Mouse (Mus musculus) stomach, embryonic 14.5 days (tissue): Measurements from ENCODE around the gene Hnrnpu. TPM values are rescaled to one million over a fixed set of nuclear protein-coding genes. Genes with fewer than 3 reads are reported as not detected.

Source experiments
- ATAC-seq: fragments of 200-750 bp; cut with Nextera tagmentation; 2 replicates; pipeline ENCODE4 v1.8.0; 2017; ENCODE audit warnings: low read depth, moderate TSS enrichment; ENCODE audit not compliant: insufficient number of reproducible peaks, insufficient read depth, low FRiP score
- H3K27ac ChIP-seq: fragments of 300-500 bp; sonication (generic); 2 replicates; pipeline ENCODE4 v1.5.1; 2014; ENCODE audit warnings: mild to moderate bottlenecking, low read length, moderate library complexity, mixed read lengths
- H3K27me3 ChIP-seq: fragments of 300-500 bp; sonication (generic); 2 replicates; pipeline ENCODE4 v1.6.1; 2014; ENCODE audit warnings: low read length, control low read depth, mixed read lengths; ENCODE audit not compliant: control insufficient read depth, insufficient read depth
- H3K36me3 ChIP-seq: fragments of 300-500 bp; sonication (generic); 2 replicates; pipeline ENCODE4 v1.6.1; 2014; ENCODE audit warnings: mild to moderate bottlenecking, control low read depth, low read length, moderate library complexity, mixed read lengths; ENCODE audit not compliant: control insufficient read depth, insufficient read depth
- H3K4me1 ChIP-seq: fragments of 300-500 bp; sonication (generic); 2 replicates; pipeline ENCODE4 v1.6.1; 2014; ENCODE audit warnings: low read length, control low read depth, mixed read lengths; ENCODE audit not compliant: control insufficient read depth, insufficient read depth
- H3K4me2 ChIP-seq: fragments of 300-500 bp; sonication (generic); replicated peaks from 2 replicates; pipeline ENCODE4 v1.6.1; 2014; ENCODE audit warnings: low read depth, low read length, control low read depth
- H3K4me3 ChIP-seq: fragments of 300-500 bp; sonication (generic); 2 replicates; pipeline ENCODE4 v1.5.1; 2014; ENCODE audit warnings: low read depth, low read length, control low read depth
- H3K9ac ChIP-seq: fragments of 300-500 bp; sonication (generic); replicated peaks from 2 replicates; pipeline ENCODE4 v1.6.1; 2014; ENCODE audit warnings: low read depth, mild to moderate bottlenecking, control low read depth, low read length, moderate library complexity, mixed read lengths
- H3K9me3 ChIP-seq: fragments of 300-500 bp; sonication (generic); 2 replicates; pipeline ENCODE4 v1.6.1; 2016; ENCODE audit warnings: low read depth, low read length, control low read depth; ENCODE audit not compliant: control insufficient read depth
- WGBS: fragments of 180-500 bp; shearing (Covaris S2); extraction: QIAGEN DNeasy Blood & Tissue Kit; methylation state at CpG from one replicate; pipeline ENCODE4 v1.1.7; 2014; 5-methylcytosine and 5-hydroxymethylcytosine counted together
- polyA plus RNA-seq: library from polyadenylated mRNA; unstranded; fragments of >200 nt; fragmentation: Nextera tagmentation; extraction: Ambion mirVana; gene quantifications from 2 replicates; pipeline ENCODE4 v1.2.1, GENCODE M21; 2014

Hnrnpu gene
- polyA plus RNA-seq, 1 experiment from 2014 or later = 364 TPM

GRCm38 (mm10) chr1:178368548-178369271, 31.1 kb upstream of the Hnrnpu start:
- H3K36me3 ChIP-seq = no peaks in the 10 kb centered on the region
- ATAC-seq = peak; percentile 94

GRCm38 (mm10) chr1:178368121-178368520, 30.5 kb upstream of the Hnrnpu start:
- 61% methylated on average over 6 of the region's 6 CpGs for WGBS
- no peak overlapping the region for H3K9ac ChIP-seq
- H3K36me3 ChIP-seq = no peaks in the 10 kb centered on the region
- ATAC-seq = no peak
- H3K9me3 ChIP-seq = no peaks in the 10 kb centered on the region
- H3K27me3 ChIP-seq = no peaks in the 10 kb centered on the region
- no peak overlapping the region for H3K4me3 ChIP-seq
- no peak overlapping the region; the same call in 1 of the 2 replicates for H3K4me2 ChIP-seq
- no peak overlapping the region for H3K27ac ChIP-seq
- H3K4me1 ChIP-seq = no peaks in the 10 kb centered on the region

More at GRCm38 (mm10) chr1:178368548-178369271, 31.1 kb upstream of the Hnrnpu start:
- no peaks in the 10 kb centered on the region for H3K4me1 ChIP-seq
- H3K9me3 ChIP-seq = no peaks in the 10 kb centered on the region
- H3K4me2 ChIP-seq = peak overlapping the region; percentile 70
- H3K27ac ChIP-seq = peak overlapping the region; percentile 63; the same call in 1 of the 2 replicates
- 2% methylated on average over 36 of the region's 36 CpGs for WGBS
- peak overlapping the region; percentile 11; the same call in 1 of the 2 replicates for H3K9ac ChIP-seq
- H3K27me3 ChIP-seq = no peaks in the 10 kb centered on the region
- H3K4me3 ChIP-seq = peak overlapping the region; percentile 42

GRCm38 (mm10) chr1:178365171-178365570, 27.6 kb upstream of the Hnrnpu start:
- Histone ChIP-seq H3K4me2 (no peak overlapping the region), H3K27me3 (no peaks in the 10 kb centered on the region), H3K27ac (no peak overlapping the region), H3K9me3 (no peaks in the 10 kb centered on the region), H3K36me3 (no peaks in the 10 kb centered on the region), H3K4me3 (no peak overlapping the region), H3K9ac (no peak overlapping the region), H3K4me1 (no peaks in the 10 kb centered on the region)
- 69% methylated on average over 6 of the region's 6 CpGs for WGBS
- ATAC-seq = no peak

- H3K9me3 ChIP-seq = no peaks in the 10 kb centered on the region
- WGBS = 82% methylated on average over 2 of the region's 2 CpGs
These were observed 23.1 kb upstream of the Hnrnpu start for GRCm38 (mm10) chr1:178360702-178361101.

GRCm38 (mm10) chr1:178360264-178360663, 22.7 kb upstream of the Hnrnpu start:
- WGBS = 84% methylated on average over 11 of the region's 11 CpGs

More at GRCm38 (mm10) chr1:178360702-178361101, 23.1 kb upstream of the Hnrnpu start:
- Histone ChIP-seq H3K27ac (no peak overlapping the region), H3K4me3 (no peak overlapping the region), H3K27me3 (no peaks in the 10 kb centered on the region), H3K9ac (no peak overlapping the region), H3K4me2 (no peak overlapping the region), H3K36me3 (no peaks in the 10 kb centered on the region), H3K4me1 (no peaks in the 10 kb centered on the region)
- no peak for ATAC-seq

GRCm38 (mm10) chr1:178357776-178358710, 20.4 kb upstream of the Hnrnpu start:
- no peaks in the 10 kb centered on the region for H3K36me3 ChIP-seq
- H3K4me2 ChIP-seq = no peak overlapping the region
- H3K9me3 ChIP-seq = no peaks in the 10 kb centered on the region
- no peaks in the 10 kb centered on the region for H3K4me1 ChIP-seq
- no peak for ATAC-seq
- H3K4me3 ChIP-seq = no peak overlapping the region
- H3K27me3 ChIP-seq = no peaks in the 10 kb centered on the region
- no peak overlapping the region for H3K27ac ChIP-seq
- 68% methylated on average over 12 of the region's 12 CpGs for WGBS
- no peak overlapping the region for H3K9ac ChIP-seq

More at GRCm38 (mm10) chr1:178360264-178360663, 22.7 kb upstream of the Hnrnpu start:
- Histone ChIP-seq H3K4me1 (no peaks in the 10 kb centered on the region), H3K9me3 (no peaks in the 10 kb centered on the region), H3K4me2 (no peak overlapping the region), H3K36me3 (no peaks in the 10 kb centered on the region), H3K27me3 (no peaks in the 10 kb centered on the region), H3K27ac (no peak overlapping the region), H3K9ac (no peak overlapping the region), H3K4me3 (no peak overlapping the region)
- no peak for ATAC-seq

GRCm38 (mm10) chr1:178354576-178354975, 17.0 kb upstream of the Hnrnpu start:
- no peaks in the 10 kb centered on the region for H3K9me3 ChIP-seq
- H3K36me3 ChIP-seq = no peaks in the 10 kb centered on the region
- H3K4me2 ChIP-seq = no peak overlapping the region
- 62% methylated on average over 3 of the region's 3 CpGs for WGBS
- no peak overlapping the region for H3K4me3 ChIP-seq
- H3K27ac ChIP-seq = no peak overlapping the region
- no peak overlapping the region for H3K9ac ChIP-seq
- no peak for ATAC-seq
- H3K4me1 ChIP-seq = no peaks in the 10 kb centered on the region
- H3K27me3 ChIP-seq = no peaks in the 10 kb centered on the region

GRCm38 (mm10) chr1:178351643-178352042, 14.0 kb upstream of the Hnrnpu start:
- H3K9ac ChIP-seq = no peak overlapping the region
- no peak overlapping the region for H3K27ac ChIP-seq
- H3K36me3 ChIP-seq = no peaks in the 10 kb centered on the region
- no peak overlapping the region for H3K4me2 ChIP-seq
- H3K4me3 ChIP-seq = no peak overlapping the region
- no peak for ATAC-seq
- no peaks in the 10 kb centered on the region for H3K27me3 ChIP-seq
- no peaks in the 10 kb centered on the region for H3K4me1 ChIP-seq
- no peaks in the 10 kb centered on the region for H3K9me3 ChIP-seq
